Mouse (Mus musculus) E14TG2a.4 (cell line): ENCODE results near the gene Tenm4.

ENCODE experiments used
- CTCF ChIP-seq: conservative IDR thresholded peaks from 2 replicates; pipeline ENCODE4 v1.5.1; 2014; ENCODE audit warnings: low read length
- NANOG ChIP-seq: IDR thresholded peaks from 2 replicates; pipeline ENCODE4 v1.6.1; 2014; ENCODE audit warnings: borderline replicate concordance, low read length, mixed read lengths
- POU5F1 ChIP-seq: IDR thresholded peaks from 2 replicates; pipeline ENCODE4 v1.6.1; 2014; ENCODE audit warnings: low read length, borderline replicate concordance

DNA sequence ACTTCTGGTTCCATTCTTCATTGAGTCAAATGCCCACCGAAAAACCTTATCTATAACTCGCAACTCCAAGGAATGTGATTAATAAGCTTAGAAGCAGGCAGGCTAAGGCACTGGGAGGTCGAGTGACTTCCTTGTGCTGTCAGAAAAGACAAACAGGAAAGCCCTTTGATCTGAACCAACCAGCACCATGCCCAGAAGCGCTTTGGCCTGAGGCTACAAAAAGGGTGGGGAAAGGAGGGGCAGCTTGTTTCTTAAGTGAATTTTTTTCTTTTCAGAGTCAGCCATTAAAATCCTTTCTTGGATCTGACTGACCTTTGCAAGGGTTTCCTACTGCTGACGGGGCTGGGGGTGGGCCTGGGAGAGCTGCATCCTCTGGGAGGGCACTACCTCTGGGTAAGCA is 731.1 kb downstream of the Tenm4 start:
- no peak for TF ChIP-seq CTCF
- TF ChIP-seq POU5F1 = no peak
- TF ChIP-seq NANOG = no peak
